14 mouse cellular contexts compared by ENCODE assay signal in genomic region chrX:57304784-57305287, GRCm38 (mm10). TPM values are rescaled to one million over a fixed set of nuclear protein-coding genes. Genes with fewer than 3 reads are reported as not detected.
DNase-seq lines count a peak whose midpoint lies in the region; ATAC-seq lines count a peak whose summit lies in the region.
"Had no signal": no experiment of that assay in that cellular context is flagged by ENCODE, and none has a peak within 500 bp of the region (broad histone marks: within the 10 kb centered on the region; RNA-seq: fewer than 3 reads in every experiment).

No protein-coding gene starts in this region.

- no peaks in the 10 kb centered on the region for H3K9me3 ChIP-seq in heart, embryonic 16.5 days (replicated peaks; ENCODE audit: control insufficient read depth, low read length)
- H3K9me3 ChIP-seq in heart, embryonic 10.5 days, result no peaks in the 10 kb centered on the region
- H3K9me3 ChIP-seq in limb, embryonic 10.5 days (replicated peaks), result no peaks in the 10 kb centered on the region
- H3K9me3 ChIP-seq: hindbrain, embryonic 15.5 days had no signal

- 65% methylated on average over 3 of the region's 3 CpGs for WGBS in heart, embryonic 16.5 days
- WGBS in heart, embryonic 10.5 days, result 64% methylated on average over 3 of the region's 3 CpGs
- 75% methylated on average over 3 of the region's 3 CpGs for WGBS in limb, embryonic 10.5 days

- H3K4me3 ChIP-seq in heart, embryonic 16.5 days (ENCODE audit: low read length), result no peak overlapping the region
- H3K4me3 ChIP-seq in heart, embryonic 10.5 days, result no peak overlapping the region
- H3K4me3 ChIP-seq in limb, embryonic 10.5 days, result no peak overlapping the region
- H3K4me3 ChIP-seq: erythroblast, embryonic 14.5 days; hindbrain, embryonic 15.5 days had no signal

- no peak overlapping the region for H3K4me2 ChIP-seq in heart, embryonic 16.5 days (ENCODE audit: low read depth, low read length)
- H3K4me2 ChIP-seq: hindbrain, embryonic 15.5 days had no signal

- H3K4me1 ChIP-seq in heart, embryonic 16.5 days (ENCODE audit: control insufficient read depth, insufficient read depth, low read length), result no peaks in the 10 kb centered on the region
- no peaks in the 10 kb centered on the region for H3K4me1 ChIP-seq in heart, embryonic 10.5 days
- H3K4me1 ChIP-seq in limb, embryonic 10.5 days, result peaks cover 7% of the 10 kb centered on the region; the same call in 1 of the 2 replicates
- H3K4me1 ChIP-seq: hindbrain, embryonic 15.5 days had no signal

- H3K27me3 ChIP-seq in heart, embryonic 16.5 days (ENCODE audit: control insufficient read depth, insufficient read depth, low read length), result no peaks in the 10 kb centered on the region
- no peaks in the 10 kb centered on the region for H3K27me3 ChIP-seq in heart, embryonic 10.5 days (ENCODE audit: insufficient read depth, poor library complexity, severe bottlenecking)
- no peaks in the 10 kb centered on the region for H3K27me3 ChIP-seq in limb, embryonic 10.5 days (ENCODE audit: low read depth, poor library complexity, severe bottlenecking)
- H3K27me3 ChIP-seq: hindbrain, embryonic 15.5 days had no signal

- no peak for DNase-seq in heart, embryonic 10.5 days (ENCODE audit: low spot score)
- DNase-seq in thymus, postnatal 10 days (ENCODE audit: low spot score in 2 of 2), result peak; percentile 49 to 52
- DNase-seq in limb, embryonic 10.5 days (ENCODE audit: low spot score), result no peak
- DNase-seq in gastrocnemius, postnatal 4 days (ENCODE audit: low spot score in 2 of 2), result no peak
- no peak for DNase-seq in right cerebral cortex, postnatal 14 days
- DNase-seq: adrenal gland, adult 8-10 months; cerebellum, postnatal 25 days; gastrocnemius, postnatal 36 days; layer of hippocampus, postnatal 36 days had no signal

- no peak for ATAC-seq in heart, embryonic 16.5 days (replicated peaks; ENCODE audit: extremely low read depth, insufficient read depth, low FRiP score)
- ATAC-seq in activated CD4-positive, CD25-positive, alpha-beta regulatory T cell, adult 4 months, result peak; percentile 87
- ATAC-seq in megakaryocyte progenitor cell, adult 5-6 weeks (replicated peaks; ENCODE audit: poor library complexity), result peak; percentile 91

- H3K9ac ChIP-seq in heart, embryonic 16.5 days (ENCODE audit: low read length), result no peak overlapping the region
- H3K9ac ChIP-seq: hindbrain, embryonic 15.5 days had no signal

- H3K36me3 ChIP-seq in heart, embryonic 16.5 days (ENCODE audit: control insufficient read depth, insufficient read depth), result peaks cover 3% of the 10 kb centered on the region; the same call in 1 of the 2 replicates
- no peaks in the 10 kb centered on the region for H3K36me3 ChIP-seq in heart, embryonic 10.5 days
- no peaks in the 10 kb centered on the region for H3K36me3 ChIP-seq in limb, embryonic 10.5 days
- H3K36me3 ChIP-seq: hindbrain, embryonic 15.5 days had no signal

- peak overlapping the region; percentile 18; the same call in 1 of the 2 replicates for H3K27ac ChIP-seq in heart, embryonic 16.5 days (ENCODE audit: low read length)
- no peak overlapping the region for H3K27ac ChIP-seq in heart, embryonic 10.5 days
- no peak overlapping the region for H3K27ac ChIP-seq in limb, embryonic 10.5 days
- H3K27ac ChIP-seq: hindbrain, embryonic 15.5 days had no signal

RNA-seq across cellular contexts. Expression of gene Arhgef6, which starts 33.7 kb away (rescaled TPM):
- 39.6 and 44.2 TPM in 2 replicates for polyA plus RNA-seq in heart, embryonic 16.5 days (2015; fragmentation: Nextera tagmentation; extraction: Ambion mirVana)
- polyA plus RNA-seq in heart, embryonic 10.5 days (2016; fragmentation: Nextera tagmentation; extraction: Ambion mirVana), result 10.7 and 18.9 TPM in 2 replicates
- polyA plus RNA-seq in activated CD4-positive, CD25-positive, alpha-beta regulatory T cell, adult 4 months (2017; shearing (Covaris generic)), result 10 to 100 TPM; 76.3 to 82.5 TPM
- total RNA-seq in megakaryocyte progenitor cell, adult 5-6 weeks (2015), result 162 and 166 TPM in 2 replicates
- 108 and 110 TPM in 2 replicates for total RNA-seq in megakaryocyte progenitor cell, adult 5-6 weeks (2017)
- 0.88 and 1.8 TPM in 2 replicates for polyA plus RNA-seq in limb, embryonic 10.5 days (2016; fragmentation: Nextera tagmentation; extraction: Ambion mirVana)
- total RNA-seq in gastrocnemius, postnatal 4 days (2021), result 10 to 100 TPM; 50.6 to 51.9 TPM

Comparison
In these comparisons a context has a peak if more than half of its experiments do, and no peak if none do; other contexts are left out.
1. DNase-seq: peak in thymus, postnatal 10 days (2 of 2); none in heart, embryonic 10.5 days (single experiment), limb, embryonic 10.5 days (single experiment), gastrocnemius, postnatal 4 days (0 of 2) and right cerebral cortex, postnatal 14 days (single experiment).